Mouse (Mus musculus) CH12.LX (cell line): ENCODE results near the gene Crtc3.

Experiments used
- CTCF ChIP-seq, 2 experiments: IDR thresholded peaks in 1 of 2; conservative IDR thresholded peaks in 1 of 2; 2 replicates each; pipeline ENCODE4 v1.5.1; 2011 to 2012; ENCODE audit warnings: low read depth in 2 of 2, low read length in 2 of 2, improper control_type of control experiment in 1 of 2, inconsistent platforms in 1 of 2, mild to moderate bottlenecking in 1 of 2, moderate library complexity in 1 of 2
- NRF1 ChIP-seq: IDR thresholded peaks from 2 replicates; pipeline ENCODE4 v1.6.1; 2014; ENCODE audit warnings: low read depth, mild to moderate bottlenecking, inconsistent platforms, low read length, improper control_type of control experiment, moderate library complexity
- POLR2A ChIP-seq: IDR thresholded peaks from 2 replicates; pipeline ENCODE4 v1.6.1; 2011; ENCODE audit warnings: low read depth, mild to moderate bottlenecking, improper control_type of control experiment, low read length
- POLR2AphosphoS2 ChIP-seq: IDR thresholded peaks from 2 replicates; pipeline ENCODE4 v1.6.1; 2011; ENCODE audit warnings: low read depth, low read length, improper control_type of control experiment
- USF1 ChIP-seq: IDR thresholded peaks from 2 replicates; pipeline ENCODE4 v1.6.1; 2014; ENCODE audit warnings: low read depth, mild to moderate bottlenecking, inconsistent platforms, low read length, improper control_type of control experiment

GRCm38 (mm10) chr7:80636288-80636952 is 52.3 kb downstream of the Crtc3 start:
- TF ChIP-seq USF1 (no peak), NRF1 (no peak), CTCF (conservative IDR thresholded peaks at IDR 0.05 in 1 of 2, IDR thresholded peaks at IDR 0.05 in 1 of 2; ENCODE audit: low read depth in 2 of 2, low read length in 2 of 2) (no peak), POLR2AphosphoS2 (no peak), POLR2A (no peak)
